Mouse (Mus musculus): Measurements from ENCODE around the gene Kng1.

Kng1 gene

DNA sequence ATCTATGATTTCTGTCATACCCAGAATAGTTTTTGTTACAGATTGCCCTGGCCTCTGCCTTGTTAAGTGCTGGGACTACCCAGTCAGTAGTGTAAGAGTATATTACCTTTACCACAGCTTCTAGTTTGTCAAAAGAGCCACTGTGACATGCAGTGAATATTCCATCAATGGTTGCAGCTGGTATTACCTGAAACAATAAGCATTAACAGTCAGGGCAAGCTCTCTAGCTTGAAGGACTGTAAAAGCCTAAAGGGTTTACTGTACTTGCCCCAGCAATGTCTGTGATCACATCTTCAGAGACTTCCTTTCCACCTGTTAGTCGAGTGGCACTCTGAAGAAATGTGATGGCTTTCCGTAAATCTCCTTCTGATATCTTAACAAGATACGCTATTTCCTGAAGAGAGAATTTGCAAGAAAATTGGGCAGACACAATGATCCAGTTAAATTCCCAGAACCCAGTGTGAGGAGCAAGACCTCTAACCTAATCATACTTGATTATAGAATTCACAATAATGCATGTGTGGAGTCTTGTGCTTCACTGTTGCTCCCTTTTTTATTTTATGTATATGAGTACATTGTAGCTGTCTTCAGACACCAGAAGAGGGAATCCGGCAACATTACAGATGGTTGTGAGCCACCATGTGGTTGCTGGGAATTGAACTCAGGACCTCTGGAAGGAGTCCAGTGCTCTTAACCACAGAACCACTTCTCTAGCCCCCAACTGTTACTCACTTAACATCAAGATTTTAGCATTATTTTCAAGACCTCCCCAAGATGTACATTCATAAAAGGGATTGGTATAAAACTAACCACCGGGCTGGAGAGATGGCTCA lies 56.9 kb downstream of the Kng1 start:
- peak; percentile 85 for DNase-seq (ENCODE audit: low read depth, low spot score)

- no peak for DNase-seq (ENCODE audit: low read depth, low spot score)
These were observed 57.8 kb downstream of the Kng1 start for GRCm38 (mm10) chr16:23115486-23115885.

GRCm38 (mm10) chr16:23117173-23117572 lies 59.5 kb downstream of the Kng1 start:
- no peak for DNase-seq (ENCODE audit: low read depth, low spot score)

DNA sequence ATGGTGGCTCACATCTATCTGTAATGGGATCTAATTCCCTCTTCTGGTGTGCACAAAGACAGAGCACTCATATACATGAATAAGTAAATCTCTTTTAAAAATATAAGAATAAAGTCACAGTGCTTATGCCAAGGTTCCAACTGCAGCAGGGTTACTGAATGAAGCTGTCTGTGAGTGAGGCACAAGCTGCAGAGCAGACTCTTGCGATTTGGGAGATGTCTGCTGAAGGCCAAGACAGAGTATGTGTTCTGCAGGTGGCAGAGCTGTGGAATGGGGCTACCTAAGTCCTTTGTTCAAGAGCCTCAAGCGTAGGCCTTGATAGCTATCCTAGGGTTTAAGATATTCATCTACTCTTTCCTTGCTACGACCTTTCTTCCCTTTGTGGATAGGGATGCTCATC lies 64.8 kb downstream of the Kng1 start:
- DNase-seq (ENCODE audit: low read depth, low spot score): no peak

DNA sequence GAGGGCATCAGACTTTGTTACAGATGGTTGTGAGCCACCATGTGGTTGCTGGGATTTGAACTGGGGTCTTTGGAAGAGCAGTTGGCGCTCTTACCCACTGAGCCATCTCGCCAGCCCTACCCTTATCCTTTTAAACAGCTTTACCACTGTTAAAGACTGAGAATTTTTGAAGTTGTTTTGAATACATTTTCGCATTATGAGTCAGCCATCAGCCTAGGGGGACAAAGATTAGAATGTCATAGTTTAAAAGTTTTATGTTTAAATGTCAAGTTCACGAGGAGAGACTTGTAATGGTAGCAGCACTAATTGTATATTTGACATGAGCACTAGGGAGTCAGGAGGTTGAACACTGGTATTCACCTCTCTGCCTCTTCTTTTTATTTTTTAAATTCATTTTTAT lies 65.4 kb downstream of the Kng1 start:
- DNase-seq (ENCODE audit: low read depth, low spot score): no peak

GRCm38 (mm10) chr16:23124398-23124797 lies 66.7 kb downstream of the Kng1 start:
- no peak for DNase-seq (ENCODE audit: low read depth, low spot score)

DNA sequence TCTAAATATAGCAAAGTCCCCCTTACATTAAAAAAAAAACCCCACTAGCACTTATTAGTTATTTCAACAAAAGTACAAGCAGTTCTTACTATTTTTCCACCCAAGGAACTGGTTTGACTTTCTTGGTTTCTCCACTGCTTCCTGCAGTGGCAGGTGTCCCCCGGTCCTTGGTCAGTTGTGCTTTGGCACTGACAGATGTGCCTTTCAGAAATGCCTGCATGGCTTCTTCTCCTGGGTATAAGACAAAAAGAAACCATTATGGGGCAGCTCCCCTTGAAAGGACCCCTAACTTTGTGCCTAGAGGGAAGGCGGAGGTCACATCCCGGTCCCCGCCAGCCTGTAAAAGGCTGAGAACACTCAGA lies 69.6 kb downstream of the Kng1 start:
- DNase-seq (ENCODE audit: low read depth, low spot score): no peak

- peak; percentile 91 for DNase-seq (ENCODE audit: low read depth, low spot score)
These were observed 70.2 kb downstream of the Kng1 start, which contains the start of gene Rfc4 for GRCm38 (mm10) chr16:23127673-23128375. TSS of gene Rfc4 (minus strand) at chr16:23127737.

DNA sequence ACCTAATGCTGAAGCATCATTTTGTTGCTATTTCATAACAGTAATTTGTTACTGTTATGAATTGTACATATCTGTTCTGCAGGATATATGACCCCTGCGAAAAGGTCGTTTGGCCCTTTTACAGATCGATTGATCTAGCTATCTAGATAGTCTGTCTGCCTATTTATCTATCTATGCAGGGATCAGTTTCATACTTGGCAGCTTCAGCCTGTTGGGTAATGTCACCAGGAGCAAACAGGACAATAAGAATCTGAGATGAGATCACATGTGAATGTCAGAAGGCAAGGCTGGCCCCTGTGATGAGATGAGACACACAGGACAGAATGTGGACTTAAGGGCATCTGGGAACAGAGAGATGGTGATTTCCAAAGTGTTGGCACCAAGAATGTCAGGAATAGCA lies 72.6 kb downstream of the Kng1 start:
- no peak for DNase-seq (ENCODE audit: low read depth, low spot score)
